Mouse (Mus musculus) 416B (cell line): ENCODE data around the gene Kazald1.
A peak's percentile ranks its signal among the peaks of the same experiment; 100 is the strongest.
"Not testable (repeated sequence)": the region's sequence is repeated elsewhere in the genome, so short reads cannot be mapped to it uniquely, and the experiment has no call there.

Experiments
- DNase-seq: peaks from one replicate; pipeline ENCODE4 v3.0.0; 2011; ENCODE audit warnings: low read depth

The Kazald1 gene

DNA sequence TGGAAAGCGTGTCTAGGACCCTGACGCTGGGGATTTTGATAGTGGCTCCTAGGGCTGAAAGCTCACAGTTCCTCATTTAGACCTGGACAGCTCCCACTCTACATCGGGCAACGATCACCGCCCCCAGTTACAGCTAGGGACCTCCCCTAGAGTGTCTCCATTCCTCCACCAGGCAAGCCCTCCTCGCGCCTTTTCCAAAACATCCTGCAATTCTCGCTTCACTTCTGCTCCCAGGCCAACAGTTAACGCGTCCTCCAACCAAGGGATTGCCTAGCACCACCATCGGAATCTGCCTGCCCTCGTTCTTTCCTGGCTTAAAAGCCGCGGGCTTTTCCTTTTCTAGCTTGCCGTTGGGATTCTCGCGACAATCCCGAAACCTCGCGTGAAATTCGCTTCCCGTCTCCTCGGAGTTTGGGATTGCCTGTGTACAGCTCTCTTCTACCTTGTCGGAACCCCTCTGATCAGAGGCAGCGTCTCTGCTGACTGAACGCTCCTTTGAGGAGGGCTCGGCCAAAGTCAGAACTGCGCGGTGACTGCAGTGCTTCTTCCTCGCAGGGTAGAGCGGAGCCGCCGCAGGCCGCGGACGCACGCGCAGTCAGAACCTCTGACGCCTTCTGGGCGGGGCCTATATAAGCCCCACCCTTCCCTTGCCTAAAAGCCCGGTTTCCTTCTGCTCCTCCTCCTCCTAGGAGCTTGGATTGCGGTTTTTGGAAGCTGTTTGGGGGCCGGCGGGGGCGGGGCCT, at the start of gene Kazald1:
Gene Kazald1, plus strand, starts transcription at position 662 of the 743 bp plus-strand sequence.
- peak; percentile 96 for DNase-seq

DNA sequence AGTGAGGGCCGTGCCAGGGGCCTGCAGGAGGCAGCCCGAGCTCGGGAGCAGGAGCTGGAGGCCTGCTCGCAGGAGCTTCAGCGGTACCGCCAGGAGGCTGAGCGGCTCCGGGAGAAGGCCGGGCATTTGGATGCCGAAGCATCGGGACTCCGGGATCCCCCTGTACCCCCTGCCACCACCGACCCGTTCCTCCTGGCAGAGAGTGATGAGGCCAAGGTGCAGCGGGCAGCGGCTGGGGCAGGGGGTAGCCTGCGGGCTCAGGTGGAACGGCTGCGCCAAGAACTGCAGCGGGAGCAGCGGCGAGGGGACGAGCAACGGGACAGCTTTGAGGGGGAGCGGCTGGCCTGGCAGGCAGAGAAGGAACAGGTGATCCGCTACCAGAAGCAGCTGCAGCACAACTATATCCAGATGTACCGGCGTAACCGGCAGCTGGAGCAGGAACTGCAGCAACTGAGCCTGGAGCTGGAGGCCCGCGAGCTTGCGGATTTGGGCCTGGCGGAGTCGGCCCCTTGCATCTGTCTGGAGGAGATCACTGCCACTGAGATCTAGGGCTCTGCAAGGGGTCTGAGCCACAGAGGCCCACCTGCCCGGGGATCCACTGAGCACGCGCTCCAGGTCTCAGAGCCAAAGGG, 49.0 kb upstream of the Kazald1 start:
- DNase-seq, result no peak

DNA sequence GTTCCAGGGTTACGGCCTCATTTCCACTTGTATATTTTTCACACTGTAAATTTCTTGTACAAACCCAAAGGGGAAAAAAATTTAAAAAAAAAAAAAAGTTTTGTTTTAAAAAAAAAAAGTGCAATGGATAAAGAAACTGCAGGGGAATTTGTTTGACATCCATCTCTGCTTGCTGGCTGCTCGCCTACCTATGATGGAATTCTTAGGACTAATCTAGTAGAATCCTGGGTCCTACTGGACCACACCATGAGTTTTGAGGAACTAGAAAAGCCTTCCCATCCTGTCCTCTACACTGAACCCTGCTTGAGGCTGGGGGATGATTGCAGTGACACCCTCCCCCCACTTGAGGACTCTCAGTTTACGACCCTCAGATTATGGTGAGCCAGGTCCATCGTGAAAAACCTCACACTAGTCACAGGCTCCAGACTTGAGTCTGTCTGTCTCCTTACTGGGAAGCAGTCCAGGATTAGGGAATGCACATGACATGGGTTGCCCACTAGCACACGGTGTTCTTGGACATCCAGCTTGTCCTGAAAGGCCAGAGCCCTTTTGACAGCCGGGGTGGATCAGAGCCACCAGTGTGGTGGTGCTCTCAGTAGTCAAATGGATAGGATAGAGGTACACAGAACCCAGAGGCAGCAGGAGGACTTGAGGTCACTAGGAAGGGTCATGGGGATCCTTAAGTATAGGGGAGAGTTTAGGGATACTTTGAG, 47.9 kb upstream of the Kazald1 start:
- no peak for DNase-seq

DNA sequence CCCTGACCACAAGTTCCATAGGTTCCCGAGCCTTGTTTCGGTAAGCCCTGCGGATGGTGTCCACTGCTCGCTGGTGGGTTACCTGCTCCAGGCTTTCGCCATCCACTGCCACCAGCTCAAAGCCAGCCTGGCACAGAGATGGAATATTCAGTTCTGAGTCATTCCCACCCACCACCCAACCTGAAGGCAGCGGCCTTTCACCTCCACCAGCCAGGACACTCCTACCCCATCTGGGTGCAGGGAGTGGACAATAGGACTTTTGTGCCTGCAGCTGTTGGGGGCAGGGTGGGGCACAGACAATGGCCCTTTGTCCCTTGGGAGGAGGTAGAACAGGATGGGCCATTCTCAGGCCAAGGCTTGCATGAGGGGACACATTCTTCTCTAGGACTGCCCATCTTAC, 47.2 kb upstream of the Kazald1 start:
- DNase-seq, result no peak

DNA sequence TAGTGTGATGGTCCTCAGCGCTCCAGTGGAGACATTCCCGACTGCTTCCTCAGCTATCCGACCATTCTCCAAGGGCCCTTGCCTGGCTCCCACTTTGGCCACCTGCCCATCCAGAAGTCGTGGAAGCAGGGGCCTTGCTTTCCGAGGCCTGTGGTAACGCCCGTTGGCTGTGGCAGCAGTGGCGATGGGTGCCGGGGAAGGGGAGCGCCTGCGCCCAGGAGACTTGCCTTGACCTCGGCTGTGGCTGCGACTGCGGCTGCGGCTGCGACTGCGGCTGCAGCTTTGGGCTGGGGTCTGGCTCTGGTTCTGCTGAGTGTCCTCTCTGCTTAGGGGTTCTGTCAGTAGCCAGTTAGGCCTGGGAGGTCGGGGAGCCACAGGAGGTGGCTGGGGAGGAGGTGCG, 46.3 kb upstream of the Kazald1 start:
- DNase-seq, result no peak

DNA sequence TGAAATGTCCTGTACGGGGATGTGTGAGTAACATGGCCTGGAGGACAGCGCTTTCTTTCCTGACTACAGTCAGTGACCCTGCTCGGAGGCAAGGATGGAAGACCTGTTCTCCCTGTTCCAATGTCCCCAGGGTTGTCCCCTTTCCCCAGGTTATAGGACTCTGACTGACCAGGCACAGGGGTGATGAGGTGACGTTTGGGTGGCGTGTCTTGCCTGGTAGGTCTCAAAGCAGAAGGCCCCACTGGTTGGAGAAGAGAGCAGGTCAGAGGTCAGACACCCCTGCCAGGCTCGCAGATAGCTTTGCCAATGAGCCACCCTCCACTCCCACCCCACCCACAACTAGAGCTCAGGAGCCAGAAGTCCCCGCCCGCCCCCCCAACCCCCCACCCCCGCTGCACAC, 45.5 kb upstream of the Kazald1 start:
- no peak for DNase-seq

DNA sequence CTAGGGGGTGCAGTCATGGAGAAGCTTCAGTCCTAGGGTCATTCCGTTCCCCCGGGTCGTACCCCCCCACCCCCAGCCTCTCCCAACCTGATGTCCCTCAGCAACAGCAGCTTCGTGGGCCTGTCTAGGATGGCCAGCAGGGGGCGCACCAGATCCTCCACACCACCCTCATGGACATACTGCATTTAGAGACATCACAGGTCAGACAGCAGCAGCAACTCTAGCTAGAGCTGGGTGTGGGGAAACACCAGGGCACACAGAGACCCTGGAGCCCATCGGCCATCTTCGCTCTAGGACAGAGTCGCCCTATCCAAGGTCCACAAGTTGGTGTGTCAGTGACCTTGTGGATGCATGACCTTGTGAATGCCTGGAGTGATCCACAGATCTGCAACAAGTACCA, 44.9 kb upstream of the Kazald1 start:
- peak; percentile 69 for DNase-seq

DNA sequence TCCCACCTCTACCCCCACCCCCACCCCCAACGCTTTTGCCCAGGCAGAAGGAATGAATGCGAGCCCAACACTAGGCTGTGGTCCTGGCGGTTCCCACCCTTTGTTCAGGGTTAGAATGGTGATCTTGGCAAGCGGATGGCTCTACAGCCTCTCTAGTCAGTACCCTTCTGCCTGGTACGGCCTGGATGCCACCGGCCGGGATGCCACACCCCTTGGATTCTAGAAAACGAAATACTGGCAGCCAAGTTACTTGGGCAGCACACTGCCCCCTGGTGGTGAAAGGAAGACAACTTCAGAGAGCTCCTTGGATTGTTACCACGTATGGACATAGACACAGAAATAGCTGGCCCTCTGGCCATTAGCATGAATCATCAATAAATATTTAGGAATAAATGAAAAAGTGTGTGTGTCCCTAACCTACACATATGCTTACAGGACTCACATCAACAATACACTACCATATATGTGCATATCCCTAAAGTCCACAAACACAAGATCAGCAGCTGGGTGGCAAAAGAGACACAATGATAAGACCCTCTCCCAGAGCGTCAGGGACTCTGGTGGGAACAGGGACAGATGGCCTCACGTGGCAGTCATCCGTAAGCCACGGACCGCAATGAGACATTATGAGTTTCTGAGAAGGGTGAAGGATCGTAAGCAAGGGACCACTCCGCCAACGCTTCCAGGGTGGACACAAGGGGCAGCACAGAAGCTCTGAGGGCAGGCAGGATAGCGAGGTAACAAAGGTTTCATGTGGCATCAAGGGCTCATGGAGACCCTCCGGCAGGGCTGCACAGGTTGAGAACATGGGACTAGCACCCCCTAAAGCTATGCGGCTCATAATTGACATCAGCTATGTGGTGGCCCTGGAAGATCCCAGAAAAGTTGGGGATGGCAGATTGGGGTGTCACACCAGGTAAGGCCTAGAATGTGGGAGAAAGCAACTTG, 44.0 kb upstream of the Kazald1 start:
- peak; percentile 92 for DNase-seq

DNA sequence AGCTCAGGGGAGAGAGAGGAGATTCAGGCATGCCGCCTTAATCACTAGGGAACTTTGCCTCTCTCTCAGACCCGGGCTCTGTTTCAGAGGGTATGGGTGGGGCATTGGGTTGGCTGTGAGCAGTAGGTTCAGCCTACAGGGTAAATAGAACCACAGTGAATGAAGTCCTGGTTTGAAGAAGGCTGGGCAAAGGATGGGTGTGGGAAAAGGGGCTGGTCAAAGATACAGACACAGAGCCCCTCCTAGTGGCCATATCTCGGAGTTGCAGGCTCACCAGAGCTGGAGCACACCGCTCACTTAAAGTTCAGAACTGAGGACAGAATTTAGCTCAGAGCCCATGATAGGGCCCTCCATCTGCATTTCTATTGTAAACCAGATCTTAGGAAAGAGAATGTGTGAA, 43.3 kb upstream of the Kazald1 start:
- peak; percentile 87 for DNase-seq

DNA sequence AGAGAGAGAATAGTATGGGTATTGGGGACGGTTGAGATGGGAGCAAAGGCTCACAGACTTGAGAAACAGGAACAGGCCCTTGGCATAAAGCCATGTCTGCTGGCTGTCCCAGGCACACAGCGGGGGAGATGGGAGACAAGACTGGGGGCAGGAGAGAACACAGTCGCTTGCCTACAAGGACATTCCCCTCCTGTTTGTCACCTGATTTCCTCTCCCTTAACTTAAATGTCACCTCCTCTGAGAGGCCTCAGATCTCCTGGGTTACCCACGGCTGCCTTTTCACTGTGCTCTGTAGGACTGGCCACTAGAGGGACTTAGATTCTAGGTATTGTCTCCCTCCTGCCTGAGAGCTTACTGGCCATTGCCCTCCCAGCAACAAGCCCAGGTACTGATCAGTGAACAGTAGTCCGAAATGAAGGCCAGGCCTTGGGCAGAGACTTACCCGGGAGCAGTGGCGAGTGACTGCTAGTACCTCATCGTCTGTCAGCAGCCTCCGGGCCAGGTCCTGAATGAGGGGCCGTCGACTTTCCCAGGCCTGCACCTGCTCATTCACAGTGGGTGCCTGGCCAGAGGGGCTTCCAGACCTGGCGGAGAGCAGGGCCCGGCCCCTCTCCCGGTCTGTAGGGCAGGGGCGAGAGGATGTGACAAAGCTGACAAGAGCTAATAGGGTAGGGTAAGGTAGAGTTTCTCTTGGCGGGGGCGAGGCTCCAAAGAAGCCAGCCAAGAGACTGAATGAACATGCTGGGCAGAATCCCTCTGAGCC, 42.3 kb upstream of the Kazald1 start:
- peak; percentile 78 for DNase-seq

DNA sequence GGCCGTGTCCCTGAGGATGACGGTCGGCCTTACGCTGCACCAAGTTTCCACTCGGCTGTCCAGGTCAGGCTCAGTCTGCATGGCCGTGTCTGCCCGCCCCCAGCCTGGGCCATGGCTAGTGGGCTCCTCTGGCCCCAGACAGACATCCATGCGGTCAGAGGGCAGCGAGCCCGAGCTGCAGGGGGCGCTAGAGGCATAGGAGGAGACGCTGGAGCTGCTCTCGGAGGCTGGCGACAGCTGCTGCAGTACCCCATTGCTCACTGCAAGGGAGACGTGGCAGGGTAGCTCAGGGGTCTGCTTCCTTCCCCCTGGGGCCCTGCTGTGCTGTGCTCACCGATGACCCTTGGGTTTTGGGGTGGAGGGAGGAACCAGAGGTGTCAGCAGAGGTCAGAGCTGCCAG, 38.2 kb upstream of the Kazald1 start:
- peak; percentile 78 for DNase-seq

DNA sequence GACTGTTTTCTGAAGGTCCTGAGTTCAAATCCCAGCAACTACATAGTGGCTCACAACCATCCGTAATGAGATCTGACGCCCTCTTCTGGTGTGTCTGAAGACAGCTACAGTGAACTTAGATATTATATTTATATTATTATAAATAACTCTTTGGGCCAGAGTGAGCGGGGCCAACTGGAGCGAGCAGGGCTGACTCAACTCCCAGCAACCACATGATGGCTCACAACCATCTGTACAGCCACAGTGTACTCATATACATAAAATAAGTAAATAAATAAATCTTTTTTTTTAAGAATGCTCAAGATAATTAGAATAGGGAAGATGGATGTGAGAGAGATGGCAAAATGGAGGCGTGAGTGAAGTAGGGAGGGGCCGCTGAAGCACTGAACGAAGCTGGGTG, 36.8 kb upstream of the Kazald1 start:
- not testable (repeated sequence) for DNase-seq

DNA sequence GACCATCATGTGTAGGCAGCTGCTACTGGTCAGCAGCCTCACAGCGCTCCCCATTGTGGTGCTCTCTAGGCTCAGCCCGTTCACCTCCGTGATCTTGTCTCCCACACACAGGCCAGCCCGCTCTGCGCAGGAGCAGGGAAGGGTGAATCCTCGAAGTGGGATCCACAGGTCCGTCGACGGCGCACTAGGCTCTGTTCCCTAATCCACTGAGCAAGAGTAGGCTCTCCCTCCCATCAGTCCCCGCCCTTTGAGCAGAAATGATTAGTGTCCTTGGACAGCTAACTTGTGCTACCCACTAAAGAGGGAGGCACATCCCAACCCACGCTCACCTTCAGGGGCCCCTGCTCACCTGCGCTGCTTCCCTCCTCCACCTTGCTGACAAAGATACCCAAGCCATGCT, 34.8 kb upstream of the Kazald1 start:
- DNase-seq, result no peak

DNA sequence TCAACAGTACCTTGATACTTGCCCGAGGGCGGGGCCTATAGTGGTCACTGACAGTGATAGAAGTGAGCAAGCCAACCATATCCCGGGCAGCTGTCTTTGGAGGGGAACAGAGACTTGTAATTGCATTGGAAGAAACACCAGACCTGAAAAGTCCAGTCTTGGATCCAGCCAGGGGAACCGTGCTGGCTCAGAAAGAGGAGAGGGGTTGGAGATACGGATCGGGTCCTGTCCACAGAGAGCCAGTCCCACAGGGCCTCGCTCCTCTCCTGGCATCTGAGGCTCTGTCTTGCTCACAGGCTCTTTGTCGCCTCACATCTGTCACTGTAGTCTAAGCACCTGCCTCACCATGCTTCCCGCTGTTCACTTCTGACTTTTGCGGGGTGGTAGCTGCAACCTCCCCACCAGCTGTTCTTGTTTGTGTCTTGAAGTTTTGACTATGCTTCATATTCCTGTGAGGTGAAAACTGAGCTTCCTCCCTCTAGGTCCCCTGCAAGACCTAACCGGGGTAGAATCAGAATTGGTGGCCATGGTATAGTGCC, 30.6 kb upstream of the Kazald1 start:
- DNase-seq, result no peak

DNA sequence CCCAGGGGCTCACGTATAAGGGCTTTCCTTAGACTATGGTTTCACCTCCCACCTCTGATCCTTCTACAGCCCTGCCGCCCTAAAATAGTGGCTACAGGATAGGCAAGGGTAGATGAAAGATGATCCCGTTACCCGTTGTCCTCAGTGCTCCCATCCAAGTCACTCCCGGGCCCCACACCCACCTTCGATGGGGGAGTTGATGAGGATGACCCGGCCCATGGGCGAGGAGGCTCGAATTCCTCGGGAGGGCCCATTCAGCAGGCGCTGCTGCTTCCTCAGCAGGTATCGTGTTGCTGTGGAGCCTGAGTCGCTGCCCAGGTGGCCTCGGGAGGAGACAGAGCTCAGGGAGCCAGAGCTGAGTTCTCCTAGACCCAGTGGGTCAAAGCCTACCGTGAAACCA, 29.8 kb upstream of the Kazald1 start:
- DNase-seq, result no peak

DNA sequence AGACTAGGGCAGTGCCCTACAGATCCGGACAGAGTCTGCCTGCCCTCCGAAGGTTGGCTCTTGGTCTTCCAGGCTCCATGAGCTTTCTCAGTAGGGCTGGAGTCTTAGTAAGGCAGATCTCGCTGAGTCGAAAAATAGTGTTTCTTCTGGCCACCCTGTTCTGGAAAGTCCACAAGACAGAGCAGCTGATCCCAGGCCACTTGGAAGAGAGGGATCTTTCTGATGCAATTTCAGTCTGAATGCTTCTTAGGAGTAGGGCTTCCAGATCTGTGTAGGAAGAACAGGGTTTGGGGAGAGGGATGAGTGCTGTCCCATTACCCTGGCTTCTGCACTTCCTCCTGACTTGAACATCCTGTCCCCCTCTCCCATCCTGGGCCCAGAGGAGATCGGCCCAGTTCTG, 29.4 kb upstream of the Kazald1 start, which contains the start of gene Pdzd7:
Gene Pdzd7, minus strand, starts transcription at position 67 of the 400 bp plus-strand sequence.
- no peak for DNase-seq

DNA sequence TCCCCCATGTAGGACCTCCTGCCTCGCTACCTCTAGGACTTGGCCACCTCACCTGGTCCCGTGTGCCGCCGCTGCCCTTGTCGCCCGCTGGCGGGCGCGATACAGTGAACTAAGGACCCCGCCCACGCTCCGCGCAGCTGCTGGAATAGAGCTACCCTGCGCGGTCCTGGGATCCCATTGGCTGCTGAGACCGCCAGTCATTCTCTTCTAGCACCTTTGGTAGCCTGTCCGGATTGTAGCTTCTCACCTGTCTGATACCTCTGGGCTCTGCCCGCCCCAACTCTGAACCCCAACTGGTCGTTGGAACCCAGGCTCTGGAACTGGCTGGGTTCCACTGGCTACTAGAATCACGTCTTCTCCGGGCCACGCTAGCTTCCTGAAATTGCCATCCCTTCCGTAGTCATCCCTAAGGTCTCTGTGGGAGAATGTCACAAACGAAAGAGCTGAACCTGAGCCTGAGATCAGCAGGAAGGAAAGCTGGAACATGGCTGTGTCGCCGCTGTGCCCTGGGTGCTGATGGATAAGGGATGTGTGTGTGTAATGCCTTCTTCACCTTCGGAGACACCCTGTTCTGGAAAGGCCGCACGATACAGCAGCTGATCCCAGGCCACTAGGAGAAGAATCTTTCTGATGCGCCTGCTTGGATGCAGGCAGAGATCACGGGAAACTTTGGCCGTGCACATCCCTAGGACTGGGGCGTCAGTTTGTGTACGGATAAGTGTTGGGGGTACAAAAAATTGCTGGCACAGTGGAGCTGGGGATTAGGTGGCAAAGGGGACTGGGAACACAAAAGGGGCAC, 28.3 kb upstream of the Kazald1 start:
- no peak for DNase-seq

DNA sequence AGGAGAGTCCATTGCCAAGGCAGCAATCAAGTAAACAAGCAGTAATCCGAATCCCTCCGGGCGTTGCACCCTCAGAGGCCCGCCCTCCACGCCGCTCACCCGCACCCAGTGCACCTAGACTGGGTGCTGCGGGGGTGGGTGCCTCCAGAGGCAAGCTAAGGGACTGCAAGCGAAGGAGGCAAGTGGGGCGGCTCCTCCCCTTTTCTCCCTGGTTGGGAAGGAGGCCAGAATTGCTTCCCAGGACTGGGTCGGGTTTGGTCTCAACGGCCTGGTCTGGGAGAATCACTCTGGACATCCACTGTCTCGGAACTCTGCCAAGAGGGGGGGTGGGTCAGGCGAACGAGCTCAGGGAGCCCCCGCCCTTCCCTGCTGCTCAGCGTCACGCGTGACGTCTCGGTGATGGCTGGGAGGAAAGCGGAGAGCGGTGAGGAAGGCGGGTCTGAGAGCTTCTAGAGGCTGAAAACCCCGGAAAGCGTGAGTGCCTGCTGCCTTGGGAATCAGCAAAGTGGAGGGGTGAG, 27.6 kb upstream of the Kazald1 start, which contains the start of gene Sfxn3:
Gene Sfxn3, plus strand, starts transcription at position 87 of the 518 bp plus-strand sequence.
- peak; percentile 88 for DNase-seq

DNA sequence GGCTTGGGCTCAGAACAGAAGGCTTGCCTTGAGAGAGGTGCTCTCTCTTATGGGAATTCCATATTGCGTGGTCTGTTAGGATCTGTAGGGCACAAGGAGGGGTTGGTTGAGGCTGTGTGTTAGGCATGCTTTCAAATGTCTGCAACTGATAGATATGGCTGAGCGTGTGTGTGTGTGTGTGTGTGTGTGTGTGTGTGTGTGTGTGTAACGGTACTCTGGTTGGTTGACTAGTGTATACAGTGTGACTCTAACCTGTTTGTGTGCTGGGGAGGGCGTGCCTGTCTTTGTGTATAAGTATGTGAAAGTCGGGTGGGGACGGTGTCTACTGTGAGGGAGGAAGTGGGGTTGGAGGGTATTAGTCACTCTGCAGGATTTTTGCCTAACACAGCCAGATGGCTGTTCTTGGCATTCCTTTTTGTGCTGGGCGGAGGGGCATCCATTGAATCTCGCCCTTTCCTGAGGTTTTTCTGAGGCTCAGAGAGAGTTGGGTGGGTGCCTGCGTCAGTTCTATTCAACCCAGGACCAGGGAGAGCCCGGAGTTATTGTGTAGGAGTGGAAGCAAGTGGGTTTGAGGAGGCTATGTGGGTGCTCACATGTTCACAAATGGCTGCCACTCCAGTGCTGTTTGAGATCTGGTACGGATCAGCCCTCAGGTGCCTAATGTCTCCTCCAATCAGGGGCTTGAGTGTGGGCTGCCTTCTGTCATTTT, 27.0 kb upstream of the Kazald1 start:
- peak; percentile 89 for DNase-seq
